Mouse (Mus musculus): ENCODE measurements around the gene Ppp1r1b.

Gene Ppp1r1b

DNA sequence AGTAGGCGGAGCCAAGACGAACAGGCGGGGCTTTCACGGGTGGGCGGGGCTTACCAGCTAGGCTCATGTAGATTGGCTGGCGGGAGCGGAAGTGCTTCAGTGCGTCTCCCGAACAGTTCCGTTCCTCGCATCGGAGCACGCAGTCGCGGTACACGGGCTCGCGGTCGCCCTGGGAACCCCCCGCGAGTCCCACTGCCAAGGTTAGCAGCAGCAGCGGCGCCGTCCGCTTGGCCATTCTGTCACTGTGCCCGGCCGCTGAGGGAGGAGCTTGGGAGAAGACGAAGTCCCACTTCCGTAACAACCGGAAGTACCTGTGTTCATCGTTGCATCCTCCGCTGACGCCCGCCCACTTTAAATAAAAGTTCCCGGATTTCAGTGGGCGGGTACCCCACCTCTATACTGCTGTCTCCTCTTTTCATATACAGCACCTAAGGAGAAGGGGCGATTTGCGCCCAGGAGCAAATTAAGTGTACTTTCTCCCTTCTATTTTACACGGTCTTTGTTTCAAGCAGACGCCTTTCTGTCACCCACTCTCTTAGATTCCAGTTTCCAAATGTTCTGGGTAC lies 52.0 kb downstream of the Ppp1r1b start, which contains the start of gene Pgap3:
Pgap3 (minus strand) TSS at position 330 of the 566 bp plus-strand sequence.
- DNase-seq: peak; percentile 86

DNA sequence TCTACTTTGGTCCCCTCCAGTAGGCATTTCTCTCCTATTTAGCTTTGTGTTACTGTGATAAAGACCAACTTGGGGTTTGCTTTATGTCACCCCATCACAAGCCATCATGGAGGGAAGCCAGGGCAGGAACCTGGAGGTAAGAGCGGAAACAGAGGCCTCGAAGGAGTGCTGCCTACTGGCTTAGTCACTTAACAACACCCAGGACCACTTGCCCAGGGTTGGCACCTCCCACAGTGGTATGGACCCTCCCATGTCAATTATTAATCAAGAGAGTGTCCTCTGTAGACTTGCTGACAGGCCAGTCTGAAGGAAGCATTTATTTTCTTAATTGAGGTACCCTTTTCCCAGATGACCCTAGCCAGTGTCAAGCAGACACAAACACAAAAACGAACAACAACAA lies 52.6 kb downstream of the Ppp1r1b start:
- no peak for DNase-seq

DNA sequence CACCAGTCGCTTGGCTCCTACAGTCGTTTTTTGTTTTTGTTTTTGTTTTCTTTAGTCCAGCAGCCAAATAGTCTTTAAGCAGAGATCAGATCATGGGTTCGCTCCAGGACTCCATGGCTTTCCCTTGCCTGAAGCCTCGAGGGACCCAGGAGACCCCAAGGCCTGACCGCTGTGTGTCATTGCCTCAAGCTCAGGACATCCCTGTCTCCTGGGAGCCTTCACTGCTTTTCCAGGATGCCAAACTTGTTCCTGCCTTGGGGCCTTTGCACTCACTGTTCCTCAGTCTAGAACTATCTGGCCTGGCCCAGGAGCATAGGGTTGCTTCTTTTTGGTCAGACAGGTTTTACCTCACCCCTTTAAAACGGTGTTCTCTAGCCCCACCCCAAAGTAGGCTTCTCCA lies 58.4 kb downstream of the Ppp1r1b start:
- DNase-seq: no peak

All from thymus, postnatal 14 days (tissue).